Mouse (Mus musculus) retina, postnatal 7 days (tissue): ENCODE measurements around the gene Fastkd5.
A peak's percentile ranks its signal among the peaks of the same experiment; 100 is the strongest.
"Not testable (repeated sequence)": the region's sequence is repeated elsewhere in the genome, so short reads cannot be mapped to it uniquely, and the experiment has no call there.

Experiments used
- DNase-seq: peaks from one replicate; pipeline ENCODE4 v3.0.0-alpha.2; 2012; ENCODE audit warnings: low read depth, low spot score

Fastkd5 gene

GRCm38 (mm10) chr2:130629839-130630203 is at the start of gene Fastkd5, which contains the start of gene Ubox5:
Fastkd5 (minus strand) TSS chr2:130630027.
Ubox5 (minus strand) TSS chr2:130630038.
- DNase-seq: peak; percentile 81

GRCm38 (mm10) chr2:130679154-130679553 is 49.3 kb upstream of the Fastkd5 start:
- no peak for DNase-seq

GRCm38 (mm10) chr2:130677211-130677610 is 47.4 kb upstream of the Fastkd5 start:
- DNase-seq: no peak

GRCm38 (mm10) chr2:130667559-130667958 is 37.7 kb upstream of the Fastkd5 start, which contains the start of gene Itpa:
Itpa (plus strand) TSS chr2:130667610.
- peak; percentile 77 for DNase-seq

GRCm38 (mm10) chr2:130664102-130664701 is 34.4 kb upstream of the Fastkd5 start, which contains the start of gene Ddrgk1:
Ddrgk1 (minus strand) TSS chr2:130664659.
- DNase-seq: peak; percentile 93

GRCm38 (mm10) chr2:130663342-130663741 is 33.5 kb upstream of the Fastkd5 start:
- DNase-seq: no peak

GRCm38 (mm10) chr2:130658530-130658929 is 28.7 kb upstream of the Fastkd5 start:
- DNase-seq: no peak

GRCm38 (mm10) chr2:130657541-130657940 is 27.7 kb upstream of the Fastkd5 start:
- DNase-seq: no peak

GRCm38 (mm10) chr2:130656536-130656935 is 26.7 kb upstream of the Fastkd5 start:
- no peak for DNase-seq

- no peak for DNase-seq
These were observed 26.0 kb upstream of the Fastkd5 start for GRCm38 (mm10) chr2:130655660-130656339.

- no peak for DNase-seq
These were observed 23.9 kb upstream of the Fastkd5 start for GRCm38 (mm10) chr2:130653760-130654159.

GRCm38 (mm10) chr2:130653303-130653702 is 23.5 kb upstream of the Fastkd5 start:
- DNase-seq: no peak

- not testable (repeated sequence) for DNase-seq
These were observed 19.2 kb upstream of the Fastkd5 start for GRCm38 (mm10) chr2:130649028-130649427.

- no peak for DNase-seq
These were observed 15.4 kb upstream of the Fastkd5 start for GRCm38 (mm10) chr2:130645198-130645597.

- DNase-seq: peak; percentile 79
These were observed 13.0 kb upstream of the Fastkd5 start, which contains the start of gene Lzts3 for GRCm38 (mm10) chr2:130642684-130643369. Lzts3 (minus strand) TSS chr2:130642803.

GRCm38 (mm10) chr2:130642197-130642660 is 12.4 kb upstream of the Fastkd5 start:
- DNase-seq: peak; percentile 28

GRCm38 (mm10) chr2:130641351-130642025 is 11.7 kb upstream of the Fastkd5 start:
- DNase-seq: no peak

GRCm38 (mm10) chr2:130639276-130639675 is 9.4 kb upstream of the Fastkd5 start:
- DNase-seq: no peak

GRCm38 (mm10) chr2:130638101-130638611 is 8.3 kb upstream of the Fastkd5 start:
- DNase-seq: no peak

GRCm38 (mm10) chr2:130635847-130636246 is 6.0 kb upstream of the Fastkd5 start:
- DNase-seq: no peak

GRCm38 (mm10) chr2:130634739-130635411 is 5.0 kb upstream of the Fastkd5 start:
- no peak for DNase-seq
